Comparison of ENCODE assay signal across 8 mouse cellular contexts in the genomic region with DNA sequence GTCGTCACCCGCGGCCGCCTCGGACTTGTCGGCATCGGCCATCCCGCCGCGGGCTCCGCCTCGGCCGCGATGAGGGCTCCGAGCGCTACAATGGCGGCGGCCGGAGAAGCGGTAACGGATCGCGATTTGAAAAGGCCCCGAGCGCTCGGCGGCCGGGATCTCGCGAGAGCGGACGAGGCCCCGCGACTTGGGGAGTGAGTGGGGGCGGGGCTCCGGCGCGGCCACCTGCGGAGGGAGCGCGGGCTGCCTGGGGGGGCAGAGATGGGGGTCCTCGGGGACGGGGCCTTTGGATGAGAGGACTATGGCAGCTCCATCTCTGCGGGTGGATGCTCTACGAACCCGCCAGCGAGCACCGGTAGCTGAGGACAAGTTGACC. TPM values are rescaled to one million over a fixed set of nuclear protein-coding genes. Genes with fewer than 3 reads are reported as not detected.
DNase-seq lines count a peak whose midpoint lies in the region; ATAC-seq and TF ChIP-seq lines count a peak whose summit lies in the region.

A gene (minus strand): TSS at position 185 of the 376 bp plus-strand sequence.

- peak within 1 kb of the TSS; percentile 65 for H3K4me2 ChIP-seq in forebrain, embryonic 11.5 days (ENCODE audit: low read depth, low read length, severe bottlenecking)
- peak within 1 kb of the TSS; percentile 86 for H3K4me2 ChIP-seq in heart, embryonic 16.5 days (ENCODE audit: low read depth, low read length)
- H3K4me2 ChIP-seq in neural tube, embryonic 14.5 days (ENCODE audit: low read depth, low read length), result peak within 1 kb of the TSS; percentile 64

- peak; percentile 63 for DNase-seq in c-Kit-positive CD71-negative TER-119-negative erythroid progenitor cells, embryonic 14.5 days (ENCODE audit: low read depth)
- DNase-seq in forebrain, embryonic 11.5 days (ENCODE audit: low spot score), result peak; percentile 95
- peak; percentile 65 to 91 for DNase-seq in kidney, postnatal 36 days
- DNase-seq in lung, adult 18-20 months, result peak; percentile 73 to 77

- ATAC-seq in CD4-positive, CD25-positive, alpha-beta regulatory T cell, adult 4 months, result peak; percentile 93
- peak; percentile 91 for ATAC-seq in forebrain, embryonic 11.5 days (replicated peaks; ENCODE audit: low FRiP score)
- ATAC-seq in heart, embryonic 16.5 days (replicated peaks; ENCODE audit: extremely low read depth, insufficient read depth, low FRiP score), result peak; percentile 86
- ATAC-seq in neural tube, embryonic 14.5 days (ENCODE audit: low read depth), result peak; percentile 89

- peak within 1 kb of the TSS; percentile 95 for H3K9ac ChIP-seq in forebrain, embryonic 11.5 days (ENCODE audit: low read length)
- peak within 1 kb of the TSS; percentile 89 for H3K9ac ChIP-seq in heart, embryonic 16.5 days (ENCODE audit: low read length)
- peak within 1 kb of the TSS; percentile 99 for H3K9ac ChIP-seq in neural tube, embryonic 14.5 days (replicated peaks; ENCODE audit: low read depth, low read length)

- H3K4me1 ChIP-seq in forebrain, embryonic 11.5 days (replicated peaks; ENCODE audit: control insufficient read depth, insufficient read depth, low read length), result peaks cover 2% of the 10 kb centered on the region; the same call in 1 of the 2 replicates
- peaks cover 22% of the 10 kb centered on the region for H3K4me1 ChIP-seq in heart, embryonic 16.5 days (ENCODE audit: control insufficient read depth, insufficient read depth, low read length)
- H3K4me1 ChIP-seq in neural tube, embryonic 14.5 days (ENCODE audit: control insufficient read depth, insufficient read depth, low read length), result peaks cover 14% of the 10 kb centered on the region
- H3K4me1 ChIP-seq in testis, adult 2 months (ENCODE audit: control insufficient read depth, insufficient read depth, low read length), result peaks cover 4% of the 10 kb centered on the region; the same call in 1 of the 2 replicates

- peak; percentile 37; the same call in 1 of the 2 replicates for TF ChIP-seq POLR2A in testis, adult 2 months (IDR thresholded peaks at IDR 0.05; ENCODE audit: control insufficient read depth, low read depth, low read length)

- H3K4me3 ChIP-seq in forebrain, embryonic 11.5 days (ENCODE audit: low read depth, low read length), result peak within 1 kb of the TSS; percentile 72
- peak within 1 kb of the TSS; percentile 73 for H3K4me3 ChIP-seq in heart, embryonic 16.5 days (ENCODE audit: low read length)
- H3K4me3 ChIP-seq in neural tube, embryonic 14.5 days (ENCODE audit: low read depth, low read length), result peak within 1 kb of the TSS; percentile 73
- H3K4me3 ChIP-seq in testis, adult 2 months (ENCODE audit: control insufficient read depth, low read depth, low read length), result peak within 1 kb of the TSS; percentile 87

- H3K36me3 ChIP-seq in forebrain, embryonic 11.5 days (ENCODE audit: control insufficient read depth, insufficient read depth, low read length), result no peaks in the 10 kb centered on the region
- no peaks in the 10 kb centered on the region for H3K36me3 ChIP-seq in heart, embryonic 16.5 days (ENCODE audit: control insufficient read depth, insufficient read depth)
- H3K36me3 ChIP-seq in neural tube, embryonic 14.5 days (ENCODE audit: control insufficient read depth, insufficient read depth, low read length), result no peaks in the 10 kb centered on the region
- H3K36me3 ChIP-seq in testis, adult 2 months (ENCODE audit: control insufficient read depth, insufficient read depth, low read length), result no peaks in the 10 kb centered on the region

- H3K27me3 ChIP-seq in forebrain, embryonic 11.5 days (ENCODE audit: control insufficient read depth, insufficient read depth, low read length), result no peaks in the 10 kb centered on the region
- no peaks in the 10 kb centered on the region for H3K27me3 ChIP-seq in heart, embryonic 16.5 days (ENCODE audit: control insufficient read depth, insufficient read depth, low read length)
- H3K27me3 ChIP-seq in neural tube, embryonic 14.5 days (ENCODE audit: control insufficient read depth, insufficient read depth, low read length), result no peaks in the 10 kb centered on the region
- no peaks in the 10 kb centered on the region for H3K27me3 ChIP-seq in testis, adult 2 months (ENCODE audit: control insufficient read depth, insufficient read depth, low read length)

- under 1% methylated on average over 32 of the region's 48 CpGs for WGBS in forebrain, embryonic 11.5 days
- WGBS in heart, embryonic 16.5 days, result under 1% methylated on average over 41 of the region's 48 CpGs
- WGBS in neural tube, embryonic 14.5 days, result under 1% methylated on average over 37 of the region's 48 CpGs

- TF ChIP-seq CTCF in testis, adult 2 months (IDR thresholded peaks at IDR 0.05; ENCODE audit: control insufficient read depth, insufficient read depth, insufficient replicate concordance, low read depth, low read length), result no peak

- H3K9me3 ChIP-seq in forebrain, embryonic 11.5 days (ENCODE audit: control insufficient read depth, low read length), result no peaks in the 10 kb centered on the region; the same call in 1 of the 2 replicates
- no peaks in the 10 kb centered on the region for H3K9me3 ChIP-seq in heart, embryonic 16.5 days (replicated peaks; ENCODE audit: control insufficient read depth, low read length)
- no peaks in the 10 kb centered on the region for H3K9me3 ChIP-seq in neural tube, embryonic 14.5 days (ENCODE audit: control insufficient read depth, low read length)

- peak within 1 kb of the TSS; percentile 82 for H3K27ac ChIP-seq in forebrain, embryonic 11.5 days (ENCODE audit: low read depth, low read length)
- peak within 1 kb of the TSS; percentile 74 for H3K27ac ChIP-seq in heart, embryonic 16.5 days (ENCODE audit: low read length)
- peak within 1 kb of the TSS; percentile 96 for H3K27ac ChIP-seq in neural tube, embryonic 14.5 days (ENCODE audit: low read depth, low read length)
- H3K27ac ChIP-seq in testis, adult 2 months (ENCODE audit: control insufficient read depth, insufficient read depth, low read depth, low read length), result peak within 1 kb of the TSS; percentile 68

RNA-seq across cellular contexts. Expression of the gene that starts here (rescaled TPM):
- polyA plus RNA-seq in CD4-positive, CD25-positive, alpha-beta regulatory T cell, adult 4 months (2017; shearing (Covaris generic)), result 10 to 100 TPM; 35.6 to 35.9 TPM
- polyA plus RNA-seq in forebrain, embryonic 11.5 days (2014; fragmentation: Nextera tagmentation; extraction: Ambion mirVana), result 235 and 249 TPM in 2 replicates
- polyA plus RNA-seq in heart, embryonic 16.5 days (2015; fragmentation: Nextera tagmentation; extraction: Ambion mirVana), result 47.6 and 51.4 TPM in 2 replicates
- polyA plus RNA-seq in neural tube, embryonic 14.5 days (2014; fragmentation: Nextera tagmentation; extraction: Ambion mirVana), result 257 and 276 TPM in 2 replicates
- 21.3 and 31.8 TPM in 2 replicates for polyA plus RNA-seq in testis, adult 2 months (2012; rRNA removed)

Comparison
In these comparisons a context has a peak if more than half of its experiments do, and no peak if none do; other contexts are left out.
1. Peak in every context shown above with its lines: DNase-seq, ATAC-seq, H3K4me3 ChIP-seq and H3K27ac ChIP-seq.